Mouse (Mus musculus): Measurements from ENCODE around the gene Ankrd45.
A peak's percentile ranks its signal among the peaks of the same experiment; 100 is the strongest.
"Not testable (repeated sequence)": the region's sequence is repeated elsewhere in the genome, so short reads cannot be mapped to it uniquely, and the experiment has no call there.

The Ankrd45 gene

DNA sequence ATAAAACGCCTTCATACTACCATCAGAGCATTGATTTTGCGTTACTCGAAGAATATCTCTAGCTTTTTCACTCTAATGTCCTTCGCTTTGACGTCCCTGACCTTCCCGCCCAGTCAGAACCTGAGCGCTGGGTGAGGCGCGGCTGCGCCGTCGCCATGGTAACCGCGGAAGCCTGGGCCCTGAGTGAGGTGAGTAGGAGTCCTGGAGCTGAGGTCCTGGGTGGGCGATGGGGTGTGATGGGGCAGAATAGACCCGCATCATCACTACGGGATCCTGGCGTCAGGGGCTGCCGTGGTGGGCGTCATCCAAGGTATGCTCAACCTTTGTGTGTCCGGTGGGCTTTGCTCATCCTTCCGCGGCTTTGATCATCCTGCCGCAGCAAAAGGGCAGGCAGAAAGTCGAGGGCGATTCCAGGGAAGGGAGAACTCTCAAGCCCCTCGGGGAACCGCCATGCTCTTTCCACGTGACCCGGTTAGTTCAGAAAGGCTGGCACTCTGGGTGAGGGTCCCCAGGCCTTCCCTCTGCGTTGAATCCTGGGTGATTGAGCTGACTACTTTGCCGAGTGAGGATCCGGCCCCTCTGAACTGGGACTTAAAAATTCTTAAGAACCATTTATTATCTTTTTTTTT, at the start of gene Ankrd45:
Gene Ankrd45 (plus strand): TSS at position 161 of the 629 bp plus-strand sequence.
- peak; percentile 61 for DNase-seq (ENCODE audit: inconsistent ontology term)

DNA sequence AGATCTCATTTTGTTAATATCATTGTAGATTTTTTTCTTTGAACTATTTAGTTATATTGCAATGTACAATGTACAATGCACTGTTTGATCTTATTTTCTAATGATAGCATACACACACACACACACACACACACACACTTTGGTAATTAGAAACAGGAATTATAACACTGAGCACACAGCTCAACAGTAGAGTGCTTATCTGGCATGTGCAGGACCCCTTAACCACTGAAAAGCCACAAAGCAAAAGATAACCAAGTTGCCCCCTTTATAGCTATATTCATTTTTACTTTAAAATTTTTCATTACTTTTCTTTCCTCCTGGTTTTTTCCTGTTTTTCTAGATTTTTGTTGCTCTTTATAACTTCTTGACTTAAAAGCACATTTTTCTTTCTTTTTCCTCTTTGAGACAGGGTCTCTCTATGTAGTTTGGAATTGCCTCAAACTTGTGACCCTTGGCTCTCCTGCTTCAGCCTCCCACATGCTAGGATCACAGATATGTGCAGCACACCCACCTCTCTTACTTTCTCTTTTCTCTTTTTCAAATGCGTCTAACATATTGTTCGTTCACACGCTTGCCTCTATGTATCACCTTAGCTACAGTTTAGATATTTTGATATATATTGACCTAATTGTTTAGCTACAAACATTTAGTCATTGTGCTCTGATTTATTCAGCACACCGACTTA, 42.6 kb upstream of the Ankrd45 start:
- no peak for DNase-seq (ENCODE audit: inconsistent ontology term)

DNA sequence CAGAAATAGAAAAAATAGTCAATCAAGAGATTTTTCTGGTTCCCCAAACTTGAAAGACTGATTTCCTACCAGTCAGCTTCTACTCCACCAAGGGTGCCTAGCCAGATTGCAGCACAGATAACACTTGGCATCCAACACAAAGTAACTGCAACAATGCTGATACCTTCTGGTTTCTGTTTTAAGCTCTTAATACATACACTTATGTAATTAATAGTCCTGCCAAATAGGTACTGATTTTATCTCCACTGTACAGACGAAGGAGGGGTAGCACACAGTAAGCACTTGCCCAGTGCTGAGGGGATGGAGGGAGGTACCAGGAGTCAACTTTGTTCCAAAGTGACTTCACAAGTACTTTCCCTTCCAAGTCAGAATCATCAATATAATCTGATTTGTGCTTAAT, 38.6 kb upstream of the Ankrd45 start:
- DNase-seq (ENCODE audit: inconsistent ontology term): no peak

DNA sequence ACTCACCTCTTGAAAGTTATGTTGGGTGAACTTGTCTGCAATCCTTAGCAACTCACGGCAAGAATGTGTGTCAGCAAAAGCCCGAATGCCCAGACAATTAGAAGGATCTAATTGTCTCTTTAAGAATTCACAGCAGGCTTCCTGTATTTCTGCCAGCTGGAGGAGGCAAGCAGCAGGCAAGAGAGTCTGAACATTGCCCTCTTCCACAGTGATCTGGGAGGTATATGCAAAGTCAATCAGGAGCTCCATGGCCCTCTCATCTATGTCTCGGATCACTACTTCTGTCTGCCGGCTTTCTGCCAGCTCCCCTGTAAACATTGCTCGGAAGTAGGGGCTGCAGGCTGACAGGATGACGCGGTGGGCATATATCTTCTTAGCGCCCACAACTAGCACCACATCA, 33.3 kb upstream of the Ankrd45 start:
- peak; percentile 39 for DNase-seq (ENCODE audit: inconsistent ontology term)

DNA sequence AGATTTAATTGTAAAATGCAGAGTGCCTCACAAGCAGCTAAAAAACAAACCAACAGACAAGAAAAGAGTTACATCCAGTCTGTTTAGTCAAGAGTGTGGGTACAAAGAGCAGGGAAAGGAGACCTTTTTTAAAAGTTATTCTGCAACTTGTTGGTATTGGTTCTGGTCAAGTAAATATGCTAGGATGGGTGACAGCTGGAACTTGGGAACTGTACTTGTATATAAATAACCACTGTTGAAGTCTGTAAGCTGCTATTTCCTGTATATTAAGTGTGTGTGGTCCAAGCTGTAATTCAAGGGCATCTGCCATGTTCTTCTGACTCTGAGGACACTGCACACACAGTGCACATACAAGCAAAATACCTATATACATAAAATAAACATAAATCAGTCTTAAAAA, 27.9 kb upstream of the Ankrd45 start:
- no peak for DNase-seq (ENCODE audit: inconsistent ontology term)

DNA sequence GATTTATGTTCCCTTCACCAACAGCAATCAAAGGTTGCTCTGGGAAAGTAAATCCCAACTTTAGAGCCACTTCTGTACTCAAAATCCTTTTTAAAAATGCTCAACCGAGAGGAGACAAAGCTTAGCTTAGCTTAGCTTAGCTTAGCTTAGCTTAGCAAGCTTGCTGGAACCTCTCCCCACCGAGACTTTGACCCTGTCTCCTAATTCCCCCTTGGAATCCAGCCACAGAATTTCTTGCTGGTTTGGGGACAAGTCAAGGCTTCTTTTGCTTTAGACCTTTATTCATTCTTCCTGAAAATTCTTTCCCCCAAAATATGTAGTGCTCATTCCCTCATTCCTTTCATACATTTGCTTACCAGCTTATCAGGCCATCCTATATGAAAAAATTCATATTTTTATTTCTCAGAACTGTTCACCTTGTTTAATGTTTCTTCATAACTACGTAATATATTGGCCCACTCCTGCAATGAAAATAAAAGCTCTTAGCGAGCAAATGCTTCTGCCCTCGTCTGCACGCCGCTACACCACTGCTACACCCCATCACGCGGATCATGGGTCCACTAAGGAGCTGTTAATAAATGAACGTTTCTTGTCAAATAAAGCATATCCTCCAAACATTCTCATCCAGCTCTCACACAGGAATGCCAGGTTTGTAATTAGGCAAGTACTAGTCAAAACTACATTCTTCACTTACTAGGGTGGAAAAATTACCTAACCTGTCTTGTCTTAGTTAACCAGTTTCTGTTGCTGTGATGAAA, 19.7 kb upstream of the Ankrd45 start:
- DNase-seq (ENCODE audit: inconsistent ontology term): no peak

DNA sequence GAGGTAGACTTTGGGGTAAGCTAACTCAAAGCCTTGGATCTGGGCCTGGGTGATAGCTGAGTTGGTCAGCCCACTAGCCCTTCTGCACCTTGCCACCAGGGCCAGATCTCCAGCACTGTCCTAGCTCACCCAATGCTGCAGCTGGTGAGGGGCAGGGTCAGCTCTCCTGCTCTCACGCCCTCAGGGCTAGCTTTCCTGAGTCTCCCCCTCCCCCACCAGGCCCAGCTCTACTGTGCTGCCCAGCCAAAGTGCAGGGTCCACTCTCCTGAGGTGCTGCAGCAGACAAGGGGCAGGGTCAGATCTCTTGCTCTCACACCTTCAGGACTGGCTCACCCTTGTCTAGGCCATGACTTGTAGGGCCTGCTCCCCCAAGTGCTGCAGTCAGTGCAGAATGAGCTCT, 16.0 kb upstream of the Ankrd45 start:
- DNase-seq (ENCODE audit: inconsistent ontology term): no peak

DNA sequence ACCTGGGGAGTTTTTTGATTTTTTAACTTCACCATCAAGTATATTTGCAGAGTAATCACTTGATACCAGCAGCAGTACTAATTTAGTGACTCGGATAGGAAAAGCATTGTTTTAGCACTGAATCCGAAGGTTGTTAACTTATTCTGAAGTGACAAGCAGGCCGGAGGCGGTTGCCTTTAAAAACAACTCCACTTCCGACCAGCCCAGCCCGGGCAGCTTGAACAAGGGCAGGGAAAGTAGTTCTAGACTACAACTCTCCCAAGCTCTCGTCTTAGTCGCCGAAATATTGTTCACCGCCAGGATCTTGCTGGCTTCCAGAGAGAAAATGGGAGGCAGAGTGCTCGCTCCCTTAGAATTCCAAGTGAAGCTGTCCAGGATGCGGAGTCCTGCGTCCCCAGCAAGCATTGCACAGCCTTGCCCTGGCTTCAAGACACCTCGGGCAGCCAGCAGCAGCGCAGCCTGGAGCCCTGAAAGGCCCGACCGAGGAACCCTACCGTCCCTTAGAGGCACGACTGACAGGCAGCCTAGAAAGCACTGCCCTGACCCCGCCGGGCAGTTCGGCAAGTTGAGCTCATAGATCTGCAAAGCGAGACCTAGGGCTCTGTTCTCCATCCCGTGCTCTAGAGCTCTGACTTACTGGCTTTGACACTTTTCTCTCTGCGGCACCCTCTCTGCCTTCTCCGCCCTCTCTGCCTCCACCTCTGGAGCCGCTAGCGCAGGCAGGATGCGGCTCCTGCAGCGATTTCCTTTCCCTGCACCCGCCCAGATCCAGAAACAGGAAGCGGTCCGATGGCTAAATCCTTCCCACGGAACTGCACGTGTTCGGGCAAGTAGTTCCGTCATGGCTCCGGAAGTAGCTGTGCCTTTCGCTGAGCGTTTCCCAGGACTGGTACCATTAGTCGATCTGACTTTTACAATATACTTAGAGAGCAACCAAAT, 11.5 kb upstream of the Ankrd45 start, which contains the start of gene Klhl20:
Gene Klhl20 (minus strand): TSS at position 786 of the 939 bp plus-strand sequence.
- DNase-seq (ENCODE audit: inconsistent ontology term): peak; percentile 89

DNA sequence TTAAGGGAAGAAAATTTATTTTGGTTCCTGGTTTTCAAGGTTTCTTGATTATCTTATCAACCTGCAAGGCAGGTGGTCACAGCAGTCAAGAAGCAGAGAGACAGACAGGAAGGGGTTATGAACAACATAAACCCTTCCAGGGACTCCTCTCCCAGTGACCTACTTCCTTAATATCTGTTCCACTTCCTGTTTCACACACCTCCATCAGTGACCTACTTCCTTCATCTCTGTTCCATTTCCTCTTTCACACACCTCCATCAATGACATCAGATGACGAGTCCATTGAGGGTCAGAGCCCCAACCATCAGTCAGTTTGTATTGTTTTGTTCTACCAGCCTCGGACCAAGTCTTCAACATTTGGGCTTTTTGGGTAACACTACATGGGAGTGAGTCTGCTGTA, 3.0 kb upstream of the Ankrd45 start:
- DNase-seq (ENCODE audit: inconsistent ontology term): no peak

DNA sequence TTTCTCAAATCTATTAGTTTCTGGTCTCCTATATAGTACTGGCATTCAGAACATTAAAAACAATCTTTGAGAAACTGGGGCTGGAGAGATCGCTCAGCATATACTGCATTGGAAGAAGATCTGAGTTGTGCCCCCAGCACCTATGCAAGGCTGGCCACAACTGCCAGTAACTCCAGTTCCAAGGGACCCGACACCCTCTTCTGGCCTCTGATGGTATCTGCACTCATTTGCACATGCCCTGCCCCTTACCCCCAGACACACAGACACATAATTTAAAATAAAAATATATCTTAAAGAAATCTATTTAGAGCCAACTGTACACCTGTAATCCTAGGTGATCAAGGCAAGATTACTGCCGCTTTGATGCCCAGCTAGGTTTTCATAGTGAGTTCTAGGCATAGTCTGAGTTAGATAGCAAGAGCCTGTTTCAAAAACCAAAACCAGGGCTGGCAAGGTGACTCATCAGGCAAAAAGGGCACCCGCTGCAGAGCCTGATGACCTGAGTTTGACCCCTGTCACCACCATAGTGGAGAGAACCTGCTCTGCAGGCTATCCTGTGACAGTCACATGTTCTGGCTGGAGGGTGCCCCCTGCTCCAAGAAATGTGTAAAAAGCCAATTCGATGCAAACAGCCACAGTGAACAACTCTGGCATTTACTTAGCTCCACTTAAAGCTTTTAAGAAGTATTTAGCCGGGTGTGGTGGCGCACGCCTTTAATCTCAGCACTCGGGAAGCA, 2.3 kb upstream of the Ankrd45 start:
- DNase-seq (ENCODE audit: inconsistent ontology term): no peak

DNA sequence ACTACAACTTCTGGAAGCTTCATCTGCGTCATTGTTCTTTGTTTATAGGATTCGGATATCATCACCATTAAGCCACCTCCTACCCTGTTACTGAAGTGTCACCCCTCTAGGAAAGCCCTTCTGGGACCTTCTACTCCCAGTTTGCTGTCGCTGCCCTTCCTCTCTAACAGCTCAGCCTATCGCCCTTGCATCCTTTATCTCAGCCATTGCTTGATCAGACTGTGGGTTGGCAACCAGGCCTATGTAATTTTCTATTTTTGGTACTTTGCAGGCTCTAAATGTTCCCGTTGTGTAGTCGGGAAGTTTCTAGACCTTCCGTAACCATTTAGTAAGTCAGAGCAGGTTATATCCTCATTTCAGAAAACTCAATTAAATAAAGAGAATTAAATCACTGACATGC, 725 bp downstream of the Ankrd45 start:
- DNase-seq (ENCODE audit: inconsistent ontology term): no peak

DNA sequence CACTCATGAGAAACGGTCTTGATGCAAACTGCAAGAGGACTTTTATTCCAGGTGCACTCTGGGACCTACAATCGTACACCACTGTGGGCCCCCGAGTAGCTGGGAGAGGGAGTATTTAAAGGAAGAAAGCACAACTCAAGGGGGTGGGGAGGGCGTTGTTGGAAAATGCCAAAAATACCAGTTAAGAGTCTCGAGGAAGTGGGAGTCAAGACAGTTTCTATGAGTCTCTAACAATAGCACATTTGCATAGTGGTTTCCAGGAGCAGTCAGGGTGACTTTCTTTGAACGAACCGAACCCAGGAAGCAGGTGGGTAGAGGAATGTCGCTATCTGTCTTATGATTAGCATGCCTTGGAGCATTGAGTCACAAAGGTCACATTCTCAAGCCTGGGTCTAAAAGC, 3.1 kb downstream of the Ankrd45 start:
- DNase-seq (ENCODE audit: inconsistent ontology term): not testable (repeated sequence)

DNA sequence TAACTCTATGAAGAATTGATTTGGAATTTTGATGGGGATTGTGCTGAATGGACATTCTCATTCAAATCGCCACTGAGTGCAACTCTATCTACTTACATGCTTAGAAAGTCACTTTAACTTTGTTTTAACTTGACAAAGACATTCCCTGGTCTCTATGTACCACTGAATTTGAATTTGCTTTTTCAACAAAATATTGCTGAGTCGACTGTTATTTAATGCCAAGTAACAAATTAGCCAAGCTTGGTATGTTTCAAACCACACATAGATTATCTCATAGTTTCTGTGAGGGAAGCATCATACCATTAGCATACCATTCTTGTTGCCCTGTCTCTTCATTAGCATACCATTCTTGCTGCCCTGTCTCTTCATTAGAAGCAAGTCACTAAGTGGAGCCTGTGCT, 5.4 kb downstream of the Ankrd45 start:
- DNase-seq (ENCODE audit: inconsistent ontology term): no peak

DNA sequence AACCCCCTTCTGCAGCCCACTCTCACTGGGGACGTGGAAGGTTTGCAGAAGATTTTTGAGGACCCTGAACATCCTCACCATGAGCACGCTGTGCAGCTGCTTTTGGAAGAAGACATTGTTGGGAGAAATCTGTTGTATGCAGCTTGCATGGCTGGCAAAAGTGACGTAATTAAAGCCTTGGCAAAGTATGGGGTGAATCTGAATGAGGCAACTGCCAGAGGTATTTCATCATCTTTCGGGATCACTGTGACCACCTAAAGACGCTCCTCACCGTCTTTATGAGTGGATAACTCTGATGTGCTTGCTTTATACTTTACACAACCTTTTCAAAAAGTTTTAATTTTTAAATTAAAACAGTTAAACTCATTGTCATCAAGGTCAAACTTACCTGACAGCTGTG, 8.6 kb downstream of the Ankrd45 start:
- DNase-seq (ENCODE audit: inconsistent ontology term): no peak

DNA sequence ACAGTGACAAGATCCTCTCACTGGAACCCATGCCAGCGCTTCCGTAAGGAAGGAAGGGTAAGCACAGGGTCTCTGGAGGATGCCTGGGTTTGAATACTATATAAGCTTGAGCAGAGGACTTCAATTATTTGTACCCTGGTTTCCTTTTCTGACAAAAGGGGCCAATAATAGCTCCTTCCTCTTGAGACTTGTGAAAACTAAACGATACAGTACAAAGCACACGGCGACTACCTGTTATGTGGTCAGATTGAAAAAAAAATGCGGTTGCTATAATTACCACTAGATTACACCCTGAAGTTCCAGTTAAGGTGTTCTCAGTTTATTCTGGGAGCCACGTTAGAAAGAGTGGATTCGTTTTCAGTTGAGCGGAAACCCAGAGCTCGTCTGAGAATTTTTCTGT, 14.1 kb downstream of the Ankrd45 start:
- DNase-seq (ENCODE audit: inconsistent ontology term): no peak

DNA sequence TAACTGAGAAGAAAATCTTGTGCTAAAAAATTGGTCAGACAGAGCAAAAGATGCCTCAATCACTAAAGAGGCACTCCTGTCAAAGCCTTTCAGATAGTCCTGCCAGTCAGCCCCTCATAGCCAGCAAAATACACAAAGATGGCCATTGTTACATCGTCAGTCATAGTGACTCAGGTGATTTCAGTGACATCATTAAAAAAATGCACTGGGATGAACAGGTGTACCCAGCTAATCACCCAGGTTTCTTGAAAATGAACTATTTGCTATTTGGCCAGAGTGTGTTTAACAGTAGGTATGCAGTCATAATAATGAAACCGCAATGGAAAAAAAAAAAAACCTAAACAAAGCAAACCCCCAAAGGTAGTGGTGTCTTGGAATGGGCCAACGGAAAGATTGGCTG, 16.7 kb downstream of the Ankrd45 start, which contains the start of gene Tex50:
Gene Tex50 (minus strand): TSS at position 101 of the 400 bp plus-strand sequence.
- no peak for DNase-seq (ENCODE audit: inconsistent ontology term)

DNA sequence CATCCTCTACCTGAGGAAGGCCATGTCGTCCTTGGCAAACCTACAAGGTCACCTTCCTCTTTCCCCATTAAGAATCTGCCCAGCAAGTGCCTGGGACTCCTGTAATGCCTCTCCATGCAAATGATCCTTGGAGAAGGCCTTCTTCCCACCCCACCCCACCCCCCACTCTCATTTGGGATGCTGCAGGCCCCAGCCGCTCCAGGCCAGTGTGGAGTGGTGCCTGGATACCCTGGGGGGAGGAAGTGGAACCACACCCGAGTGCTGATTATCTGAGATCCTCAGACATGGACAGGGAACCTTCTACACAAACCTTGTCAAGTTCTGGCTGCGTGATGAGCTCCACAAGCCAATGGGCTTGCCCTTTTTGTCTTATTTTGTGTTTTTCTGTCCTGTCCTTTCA, 17.8 kb downstream of the Ankrd45 start:
- no peak for DNase-seq (ENCODE audit: inconsistent ontology term)

DNA sequence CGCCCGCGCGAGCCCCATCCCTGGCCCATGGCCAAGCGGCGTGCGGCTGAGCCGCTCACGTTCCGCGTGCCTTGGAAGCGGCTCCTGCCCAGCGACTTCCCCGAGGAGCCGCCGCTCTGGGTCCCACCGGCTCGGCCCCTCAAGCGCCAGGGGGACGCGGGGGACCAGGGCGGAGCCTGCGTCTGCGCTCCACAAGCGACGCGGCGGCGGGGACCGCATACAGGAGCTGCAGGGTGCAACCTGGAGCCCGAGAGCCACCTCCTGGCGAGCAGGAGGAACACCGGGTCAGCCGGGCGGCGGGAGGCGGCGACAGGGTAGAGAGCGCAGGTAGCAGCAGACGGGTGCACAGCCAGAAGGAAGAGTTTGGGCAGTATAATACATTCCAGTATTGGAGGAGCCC, 28.2 kb downstream of the Ankrd45 start:
- peak; percentile 70 for DNase-seq (ENCODE audit: inconsistent ontology term)

DNA sequence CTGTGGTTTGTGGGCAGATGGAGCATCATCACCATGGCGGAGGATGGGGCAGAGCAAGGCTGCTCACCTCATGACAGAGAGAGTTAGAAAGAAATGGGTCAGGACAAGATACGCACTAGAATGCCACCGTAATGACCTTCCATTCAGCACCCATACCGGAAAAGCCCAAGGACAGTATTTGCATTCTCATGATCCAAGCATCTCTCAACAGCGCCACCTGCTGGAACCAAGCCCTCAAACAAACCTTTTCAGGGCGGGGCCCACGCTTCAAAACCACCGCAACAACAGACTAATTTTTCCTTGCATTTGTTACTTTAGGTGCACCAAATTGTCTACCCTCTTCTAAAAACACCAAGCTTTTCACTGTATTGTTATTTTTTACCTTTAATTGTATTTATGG, 38.2 kb downstream of the Ankrd45 start:
- DNase-seq (ENCODE audit: inconsistent ontology term): no peak

DNA sequence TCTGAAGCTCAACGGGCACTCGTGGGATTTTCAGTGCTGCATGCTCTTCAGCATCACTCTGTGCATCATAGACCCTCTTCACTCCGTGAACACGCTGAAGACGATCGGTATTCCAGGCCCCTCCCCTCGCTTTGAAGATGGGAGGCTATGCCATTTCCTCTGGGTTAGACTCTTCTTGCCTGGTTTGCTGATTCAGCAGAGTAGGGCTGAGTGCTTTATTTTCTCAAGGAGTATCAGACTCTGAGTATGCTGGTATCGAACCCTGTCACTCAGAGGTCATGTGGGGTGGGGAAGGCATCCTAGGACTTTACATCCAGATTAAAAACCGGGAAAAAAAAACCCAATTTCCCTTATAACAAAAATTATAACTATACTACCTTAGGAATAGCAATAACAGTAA, 39.9 kb downstream of the Ankrd45 start:
- DNase-seq (ENCODE audit: inconsistent ontology term): no peak

DNA sequence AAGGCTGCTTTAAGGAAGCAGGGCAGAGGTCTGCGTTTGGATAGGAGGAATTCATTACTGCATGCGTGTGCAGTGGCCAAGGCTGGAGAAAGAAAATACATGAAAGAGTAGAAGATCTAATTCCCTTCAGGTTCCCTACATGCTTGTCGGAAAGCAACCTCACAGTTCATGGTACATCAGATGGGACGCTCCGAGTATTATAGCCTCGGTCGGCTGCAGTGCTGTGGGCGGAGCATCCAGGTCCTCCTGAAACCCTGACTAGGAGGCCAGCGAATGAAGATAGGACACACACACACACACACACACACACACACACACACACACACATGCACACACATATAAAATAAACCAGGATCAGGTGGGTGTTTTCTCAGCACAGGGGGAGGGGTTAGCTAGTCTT, 41.2 kb downstream of the Ankrd45 start:
- DNase-seq (ENCODE audit: inconsistent ontology term): no peak
